Mouse (Mus musculus) adrenal gland, adult 18-20 months (tissue): ENCODE results near the gene Ap5z1. TPM values are rescaled to one million over a fixed set of nuclear protein-coding genes. Genes with fewer than 3 reads are reported as not detected.
A peak's percentile ranks its signal among the peaks of the same experiment; 100 is the strongest.

Experiments used
- DNase-seq, 2 experiments: peaks; one replicate each; pipeline ENCODE4 v3.0.0; 2021 to 2022; ENCODE audit warnings: low spot score in 2 of 2
- long read RNA-seq, 2 experiments: library from polyadenylated mRNA; stranded (forward); transcript quantifications; one replicate each; pipeline ENCODE4 v2.0.0; 2021
- total RNA-seq, 2 experiments: library from RNA; stranded (reverse); gene quantifications; 1 replicate in 1 of 2; 2 replicates in 1 of 2; pipeline ENCODE4 v1.2.3; 2021

Ap5z1 gene
- 10 to 100 TPM; 15.4 to 18.1 TPM for total RNA-seq
- long read RNA-seq, experiment 1, transcript Ap5z1-201 (17 exons, 3,689 nt), result major isoform, 5 of 19 reads
- long read RNA-seq, experiment 1, partial matches to known transcripts, result 4 of 19 reads
- long read RNA-seq, experiment 1, other reads (novel, unspliced or antisense), result 9 of 19 reads
- long read RNA-seq, experiment 2, transcript Ap5z1-201 (17 exons, 3,689 nt), result major isoform, 15 of 30 reads
- long read RNA-seq, experiment 2, partial matches to known transcripts, result 6 of 30 reads
- long read RNA-seq, experiment 2, other reads (novel, unspliced or antisense), result 9 of 30 reads

GRCm38 (mm10) chr5:142463461-142464454, at the start of gene Ap5z1:
Gene Ap5z1 (plus strand): TSS chr5:142463944.
- DNase-seq, result peak; percentile 82 to 87

DNA sequence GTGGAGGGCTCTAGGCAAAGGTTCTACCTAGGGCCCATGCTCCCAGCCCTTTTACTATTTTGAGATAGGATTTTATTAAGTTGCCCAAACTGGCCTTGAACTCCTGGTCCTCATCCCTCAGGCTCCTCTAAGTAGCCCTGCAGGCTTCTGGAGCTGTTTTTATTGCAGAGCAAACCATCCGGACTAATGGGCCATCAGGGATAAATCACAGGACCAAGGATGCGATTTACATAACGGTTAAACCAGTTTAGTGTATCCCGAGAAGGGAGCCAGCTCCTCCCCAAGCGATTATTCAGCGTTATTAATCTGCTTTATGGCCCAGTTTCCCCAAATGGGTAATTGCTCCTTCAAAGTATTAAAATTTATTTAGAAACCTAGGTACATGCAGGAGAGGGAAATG, 48.3 kb upstream of the Ap5z1 start:
- DNase-seq, result no peak

- DNase-seq, result no peak
Observed at GRCm38 (mm10) chr5:142416070-142416775, 47.5 kb upstream of the Ap5z1 start.

DNA sequence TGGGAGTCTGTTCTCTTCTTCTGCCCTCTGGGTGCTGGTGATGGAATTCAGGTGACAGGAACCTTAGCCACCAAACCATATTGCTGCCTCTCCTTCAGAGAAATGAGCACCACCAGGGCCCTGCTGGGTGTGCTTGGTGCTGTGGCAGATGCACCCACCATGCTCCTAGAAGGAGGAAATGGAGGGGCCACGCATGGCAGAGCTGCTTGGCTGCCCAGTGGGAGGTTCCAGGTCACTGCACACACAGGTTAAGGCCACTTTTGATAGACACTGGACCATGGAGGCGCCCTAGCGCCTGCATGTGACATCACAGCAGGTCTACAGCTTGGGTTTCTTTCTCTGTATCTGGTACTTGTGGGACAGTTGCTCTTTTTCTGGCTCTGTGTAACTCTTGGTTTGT, 46.6 kb upstream of the Ap5z1 start:
- no peak for DNase-seq

GRCm38 (mm10) chr5:142417876-142418275, 45.9 kb upstream of the Ap5z1 start:
- no peak for DNase-seq

DNA sequence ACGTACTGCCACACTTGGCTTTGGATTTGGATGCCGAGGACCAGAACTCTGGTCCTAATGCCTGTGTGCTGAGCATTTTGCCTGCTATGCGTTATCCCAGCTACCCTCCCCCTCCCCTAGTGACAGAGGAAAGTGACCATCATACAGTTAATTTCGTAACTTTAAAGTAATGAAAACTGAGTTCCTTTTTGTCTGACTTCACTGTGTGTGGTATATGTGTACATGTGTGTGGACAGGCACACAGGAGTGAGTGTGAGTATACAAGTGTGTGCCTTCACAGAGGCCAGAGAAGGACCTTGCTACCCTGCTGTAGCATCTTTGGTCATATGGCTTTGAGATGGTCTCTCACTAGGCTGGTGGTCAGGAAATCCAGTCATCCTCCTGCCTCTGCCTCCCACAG, 45.3 kb upstream of the Ap5z1 start:
- DNase-seq, result no peak

DNA sequence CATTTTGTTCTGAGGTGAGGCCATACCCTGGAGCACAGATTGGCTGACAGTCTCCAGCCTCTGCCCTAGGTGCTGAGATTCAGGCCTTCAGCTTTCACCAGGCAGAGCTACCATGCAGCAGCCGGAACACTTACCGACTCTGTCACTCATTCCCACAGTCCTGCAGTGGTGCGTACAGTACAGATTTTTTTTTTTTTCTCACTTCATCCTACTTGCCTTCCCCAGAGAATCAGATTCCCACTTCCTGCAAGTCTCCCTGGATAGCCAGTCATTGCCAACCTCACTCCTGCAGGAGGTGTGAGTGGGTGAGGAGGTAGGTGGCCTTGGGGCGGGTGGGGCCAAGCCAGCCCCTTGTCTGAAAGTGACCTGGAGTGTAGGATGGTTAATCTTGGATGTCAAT, 43.4 kb upstream of the Ap5z1 start:
- DNase-seq, result no peak

GRCm38 (mm10) chr5:142420920-142421319, 42.8 kb upstream of the Ap5z1 start:
- no peak for DNase-seq

GRCm38 (mm10) chr5:142421886-142422285, 41.9 kb upstream of the Ap5z1 start:
- no peak for DNase-seq

DNA sequence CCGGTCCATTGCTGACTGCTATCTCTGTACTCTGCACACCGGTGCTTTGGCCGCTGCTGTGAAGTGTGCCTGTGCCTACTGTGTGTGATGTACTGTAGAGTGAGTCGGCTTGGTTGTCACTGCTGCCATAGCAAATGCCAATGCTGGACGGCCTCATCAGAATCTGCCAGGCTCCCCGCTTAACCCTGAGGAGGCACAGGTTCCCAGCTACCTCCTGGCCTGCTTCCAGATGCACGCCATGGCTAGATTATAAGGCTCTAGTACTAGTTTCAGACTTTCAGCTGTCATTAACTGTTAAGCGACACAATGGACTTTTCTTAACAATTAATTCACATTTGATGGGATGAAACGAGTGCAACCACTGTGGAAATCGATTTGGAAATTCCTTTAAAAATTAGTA, 40.6 kb upstream of the Ap5z1 start:
- no peak for DNase-seq

DNA sequence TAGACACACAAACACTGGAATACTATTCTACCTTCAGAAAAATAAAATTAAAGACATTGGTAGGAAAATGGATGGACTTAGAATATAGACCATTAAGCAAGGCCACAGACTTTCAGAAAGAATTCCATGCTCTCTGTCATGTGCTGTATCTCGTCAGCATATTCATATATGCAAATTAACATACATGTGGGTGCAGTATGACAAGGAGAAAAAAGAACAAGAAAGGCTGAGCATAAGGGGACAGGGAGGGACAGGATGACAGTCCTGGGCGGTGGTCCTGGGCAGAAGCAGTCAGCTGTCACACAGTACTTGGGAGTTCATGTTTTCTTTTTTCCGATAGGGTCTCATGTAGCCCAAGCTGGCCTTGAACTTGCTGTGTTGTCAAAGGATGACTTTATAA, 40.0 kb upstream of the Ap5z1 start:
- no peak for DNase-seq

- peak in 1 of 2 experiments; percentile 51 for DNase-seq
Observed at GRCm38 (mm10) chr5:142424627-142425349, 39.0 kb upstream of the Ap5z1 start.

- no peak for DNase-seq
Observed at GRCm38 (mm10) chr5:142426476-142426875, 37.3 kb upstream of the Ap5z1 start.

- no peak for DNase-seq
Observed at GRCm38 (mm10) chr5:142427876-142428275, 35.9 kb upstream of the Ap5z1 start.

- no peak for DNase-seq
Observed at GRCm38 (mm10) chr5:142428691-142429090, 35.1 kb upstream of the Ap5z1 start.

DNA sequence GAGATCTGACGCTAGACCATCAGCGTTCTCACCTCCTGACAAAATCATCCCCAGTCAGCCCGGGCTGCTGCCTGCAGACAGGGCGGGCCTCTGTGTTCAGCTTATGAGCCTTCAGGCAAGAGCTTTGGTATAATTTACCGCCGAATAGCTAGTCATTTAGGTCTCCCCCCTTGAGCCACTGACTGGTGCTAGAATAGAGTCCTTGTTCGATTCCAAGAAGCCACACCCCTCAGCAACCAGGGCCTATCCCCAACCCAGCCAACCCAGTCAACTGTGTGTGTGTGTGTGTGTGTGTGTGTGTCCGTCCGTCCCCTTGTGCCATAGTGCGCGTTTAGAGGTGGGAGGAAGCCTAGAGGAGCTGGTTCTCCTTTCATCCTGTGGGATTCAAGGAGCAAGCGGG, 32.7 kb upstream of the Ap5z1 start:
- no peak for DNase-seq

DNA sequence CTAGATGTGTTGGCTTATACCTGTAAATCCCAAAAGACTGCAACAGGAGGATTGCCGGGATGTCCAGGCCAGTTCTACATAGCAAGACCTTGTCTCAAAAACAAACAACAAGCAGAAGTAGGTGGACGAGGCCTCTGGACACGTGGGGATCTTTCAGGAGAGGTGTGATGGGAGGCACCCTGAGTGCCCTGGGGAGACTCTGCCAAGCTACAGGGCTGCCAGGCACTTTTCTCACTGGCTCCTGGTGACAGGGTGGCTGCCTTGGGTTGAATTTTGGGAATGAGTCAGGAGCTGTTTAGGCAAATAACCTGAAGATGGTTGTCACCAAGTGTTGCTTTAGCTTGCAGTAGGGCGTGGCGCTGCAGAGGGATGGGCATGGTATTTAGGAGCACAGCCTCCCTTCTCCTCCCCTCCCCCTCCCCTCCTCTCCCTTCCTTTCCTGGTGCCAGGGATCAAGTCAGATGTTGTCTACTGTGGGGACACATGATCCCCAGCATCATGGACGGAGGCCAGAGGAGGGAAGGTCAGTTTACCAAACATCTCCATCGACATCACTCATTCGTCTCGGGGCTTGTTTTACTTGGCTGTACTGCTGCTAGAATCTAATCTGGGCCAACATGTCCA, 31.8 kb upstream of the Ap5z1 start:
- DNase-seq, result no peak

- DNase-seq, result no peak
Observed at GRCm38 (mm10) chr5:142432695-142433094, 31.0 kb upstream of the Ap5z1 start.

DNA sequence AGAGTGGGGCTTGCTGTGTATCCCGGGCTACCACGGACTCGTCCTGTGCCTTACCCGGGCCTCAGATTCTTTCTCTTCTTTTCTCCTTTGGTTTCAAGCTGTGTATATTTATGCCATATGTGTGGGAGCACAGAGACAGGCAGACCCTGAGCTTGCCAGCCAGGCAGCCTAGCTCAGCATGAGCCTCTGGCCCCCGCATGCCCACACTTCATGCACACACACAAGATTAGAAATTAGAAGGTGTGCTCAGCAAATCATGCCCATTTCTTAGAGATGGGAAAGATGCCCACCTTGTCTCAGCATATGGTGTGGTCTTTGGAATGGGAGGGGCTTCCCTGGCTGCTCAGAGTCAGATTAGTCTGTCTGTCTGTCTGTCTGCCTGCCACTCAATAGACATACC, 29.7 kb upstream of the Ap5z1 start:
- no peak for DNase-seq

- DNase-seq, result no peak
Observed at GRCm38 (mm10) chr5:142435736-142436135, 28.0 kb upstream of the Ap5z1 start.
